Mouse (Mus musculus): ENCODE data around the gene Pum2.
"Not testable (repeated sequence)": the region's sequence is repeated elsewhere in the genome, so short reads cannot be mapped to it uniquely, and the experiment has no call there.

The Pum2 gene

DNA sequence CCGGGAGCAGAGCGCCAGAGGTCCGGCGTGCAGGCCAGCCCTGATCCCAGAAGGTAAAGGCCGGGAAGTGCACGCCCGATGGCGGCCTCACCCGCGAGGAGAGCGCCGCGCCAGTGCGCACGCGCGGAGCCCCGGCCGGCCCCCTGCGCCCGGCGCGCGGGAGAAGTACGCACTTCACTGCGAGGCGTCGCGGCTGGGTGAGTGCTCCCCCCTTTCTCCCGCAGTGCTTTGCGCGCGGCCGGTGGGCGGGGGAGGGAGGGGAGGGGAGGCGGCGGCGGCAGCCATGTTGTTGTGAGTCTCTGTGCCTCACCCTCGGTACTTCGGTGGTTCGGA is at the start of gene Pum2:
Gene Pum2 (plus strand): TSS at position 161 of the 333 bp plus-strand sequence.
- peak; percentile 91 for DNase-seq (ENCODE audit: low read depth, low spot score)

DNA sequence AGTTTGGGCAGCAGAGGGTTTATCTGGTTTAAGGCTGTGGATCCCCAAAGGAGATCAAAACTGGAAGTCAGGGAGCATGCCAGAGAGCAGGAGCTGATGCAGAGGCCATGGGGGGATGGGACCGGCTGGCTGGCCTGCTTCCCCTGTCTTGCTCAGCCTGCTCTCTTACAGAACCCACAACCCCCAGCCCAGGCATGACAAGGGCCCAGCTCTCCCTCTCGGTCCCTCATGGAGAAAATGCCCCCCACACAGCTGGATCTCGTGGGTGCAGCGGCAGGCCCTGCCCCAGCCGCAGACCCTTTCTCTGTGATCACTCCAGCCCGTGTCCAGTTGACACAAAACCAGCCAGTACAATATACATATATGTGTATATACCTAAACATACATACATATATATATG is 44.4 kb upstream of the Pum2 start:
- no peak for DNase-seq (ENCODE audit: low read depth, low spot score)

DNA sequence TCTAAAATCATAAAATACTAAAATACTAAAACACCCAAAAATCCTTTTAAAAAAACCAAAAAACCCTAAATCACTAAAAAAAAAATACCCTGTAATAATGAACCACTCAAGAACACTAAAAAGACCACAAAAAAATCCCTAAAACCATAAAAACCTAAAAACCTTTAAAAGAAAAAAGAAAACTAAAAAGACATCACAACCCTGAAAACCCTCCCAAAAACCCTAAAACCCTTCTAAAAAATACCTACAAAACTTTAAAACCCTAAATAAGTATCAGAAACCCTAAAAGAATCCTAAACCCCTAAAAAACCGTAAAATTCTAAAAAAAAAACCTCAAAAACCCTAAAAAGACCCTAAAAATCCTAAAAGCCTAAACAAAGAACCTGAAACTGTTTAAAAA is 42.2 kb upstream of the Pum2 start:
- DNase-seq (ENCODE audit: low read depth, low spot score): no peak

DNA sequence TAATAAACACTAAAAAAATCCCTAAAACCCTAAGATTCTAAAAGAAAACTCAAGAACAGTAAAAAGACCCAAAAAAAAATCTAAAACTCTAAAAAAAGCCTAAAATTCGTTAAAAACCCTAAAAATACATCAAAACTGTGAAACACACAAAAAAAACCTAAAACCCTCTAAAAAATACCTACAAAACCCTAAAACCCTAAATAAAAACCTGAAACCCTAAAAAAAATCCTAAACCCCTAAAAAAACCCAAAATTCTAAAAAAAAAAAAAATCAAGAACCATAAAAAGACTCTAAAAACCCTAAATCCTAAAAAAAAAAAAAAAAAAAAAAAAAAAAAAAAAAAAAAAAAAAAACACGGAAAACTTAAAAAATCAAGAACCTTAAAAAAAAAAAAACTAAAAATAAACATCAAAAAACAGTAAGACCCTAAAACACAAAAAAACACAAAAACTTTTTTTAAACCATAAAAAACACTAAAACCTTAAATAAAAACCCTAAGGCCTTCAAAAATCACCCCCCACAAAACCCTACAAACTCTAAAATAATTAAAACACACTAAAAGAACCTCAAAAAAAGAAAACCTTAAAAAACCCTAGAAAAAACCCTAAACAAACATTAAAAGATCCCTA is 41.1 kb upstream of the Pum2 start:
- DNase-seq (ENCODE audit: low read depth, low spot score): no peak

DNA sequence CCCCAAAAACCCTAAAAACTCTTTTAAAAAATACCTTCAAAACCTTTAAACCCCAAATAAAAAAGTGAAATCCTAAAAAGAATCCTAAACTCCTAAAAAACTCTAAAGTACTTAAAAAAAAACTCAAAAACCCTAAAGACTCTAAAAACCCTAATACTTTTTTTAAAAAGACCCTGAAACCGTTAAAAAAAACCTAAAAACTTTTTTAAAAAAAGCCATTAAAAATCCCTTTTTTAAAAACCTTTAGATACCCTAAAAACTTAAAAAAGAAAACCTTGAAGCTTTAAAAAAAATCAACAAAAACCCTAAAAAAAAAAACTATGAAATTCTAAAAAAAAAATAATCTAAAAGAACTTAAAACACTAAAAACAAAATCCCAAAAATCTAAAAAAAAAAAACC is 39.6 kb upstream of the Pum2 start:
- DNase-seq (ENCODE audit: low read depth, low spot score): no peak

DNA sequence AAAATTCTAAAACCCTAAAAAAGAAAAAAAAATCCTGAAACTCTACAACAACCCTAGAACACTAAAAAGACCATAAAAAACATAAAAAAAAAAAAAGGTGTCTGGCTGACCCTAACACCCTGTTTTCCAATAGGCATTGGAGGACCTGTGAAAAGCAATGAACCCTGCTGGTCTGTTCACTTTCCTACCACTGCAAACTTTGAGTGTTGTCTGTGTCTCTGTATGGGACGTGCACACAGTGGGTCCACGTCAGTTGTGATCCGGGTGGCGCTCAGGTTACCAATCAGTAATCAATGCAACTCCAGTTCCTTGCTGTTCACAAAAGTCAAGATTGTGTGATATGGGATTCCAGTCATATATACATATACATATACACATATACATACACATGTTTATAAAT is 38.4 kb upstream of the Pum2 start:
- peak; percentile 39 for DNase-seq (ENCODE audit: low read depth, low spot score)

DNA sequence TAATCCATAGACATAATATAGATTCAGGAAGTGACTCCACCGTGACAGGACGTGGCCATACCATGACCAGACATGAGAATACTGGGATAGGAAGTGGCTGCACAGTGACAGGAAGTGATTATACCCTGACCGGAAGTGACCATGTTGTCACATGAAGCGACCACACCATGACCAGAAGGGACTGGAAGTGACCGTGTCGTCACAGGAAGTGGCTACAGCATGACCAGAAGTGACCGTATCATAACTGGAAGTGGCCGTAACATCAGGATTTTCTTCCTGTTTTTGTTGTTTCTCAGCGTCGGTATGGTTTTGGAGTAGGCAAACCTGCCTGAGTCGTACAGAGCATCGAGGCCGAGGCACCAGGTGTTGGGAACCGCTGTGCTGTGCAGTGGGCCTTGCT is 37.0 kb upstream of the Pum2 start:
- DNase-seq (ENCODE audit: low read depth, low spot score): no peak

DNA sequence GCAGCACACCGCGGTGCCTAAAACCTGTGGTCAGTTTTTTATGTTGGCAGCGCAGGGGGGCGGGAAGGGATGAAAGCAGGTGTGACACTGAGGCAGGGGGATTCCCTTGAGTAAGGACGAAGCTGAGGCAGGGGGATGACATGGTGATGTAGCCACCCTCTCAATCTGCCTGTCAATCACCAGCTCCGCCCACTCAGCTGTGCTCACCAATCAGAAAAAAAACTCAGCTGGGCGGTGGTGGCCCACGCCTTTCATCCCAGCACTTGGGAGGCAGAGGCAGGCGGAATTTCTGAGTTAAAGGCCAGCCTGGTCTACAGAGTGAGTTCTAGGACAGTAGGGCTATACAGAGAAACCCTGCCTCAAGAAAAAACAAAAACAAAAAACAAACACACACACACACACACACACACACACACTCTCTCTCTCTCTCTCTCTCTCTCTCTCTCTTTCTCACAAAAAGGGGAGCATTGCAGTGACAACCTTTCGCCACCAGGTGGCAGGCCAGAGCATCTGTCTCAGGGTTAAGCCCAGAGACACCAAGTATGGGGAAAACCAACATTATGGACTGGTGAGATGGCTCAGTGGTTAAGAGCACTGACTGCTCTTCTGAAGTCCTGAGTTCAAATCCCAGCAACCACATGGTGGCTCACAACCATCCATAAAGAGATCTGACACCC is 35.4 kb upstream of the Pum2 start:
- DNase-seq (ENCODE audit: low read depth, low spot score): peak; percentile 94

DNA sequence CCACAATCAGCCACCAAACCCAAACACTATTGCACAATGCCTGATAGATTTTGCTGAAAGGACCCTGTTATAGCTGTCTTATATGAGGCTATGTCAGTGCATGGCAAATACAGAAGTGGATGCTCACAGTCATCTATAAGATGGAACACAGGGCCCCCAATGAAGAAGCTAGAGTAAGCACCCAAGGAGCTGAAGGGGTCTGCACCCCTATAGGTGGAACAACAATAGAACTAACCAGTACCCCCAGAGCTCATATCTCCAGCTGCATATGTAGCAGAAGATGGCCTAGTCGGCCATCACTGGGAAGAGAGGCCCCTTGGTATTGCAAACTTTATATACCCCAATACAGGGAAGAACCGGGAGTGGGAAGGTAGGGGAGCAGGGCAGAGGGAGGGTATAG is 33.7 kb upstream of the Pum2 start:
- DNase-seq (ENCODE audit: low read depth, low spot score): not testable (repeated sequence)

DNA sequence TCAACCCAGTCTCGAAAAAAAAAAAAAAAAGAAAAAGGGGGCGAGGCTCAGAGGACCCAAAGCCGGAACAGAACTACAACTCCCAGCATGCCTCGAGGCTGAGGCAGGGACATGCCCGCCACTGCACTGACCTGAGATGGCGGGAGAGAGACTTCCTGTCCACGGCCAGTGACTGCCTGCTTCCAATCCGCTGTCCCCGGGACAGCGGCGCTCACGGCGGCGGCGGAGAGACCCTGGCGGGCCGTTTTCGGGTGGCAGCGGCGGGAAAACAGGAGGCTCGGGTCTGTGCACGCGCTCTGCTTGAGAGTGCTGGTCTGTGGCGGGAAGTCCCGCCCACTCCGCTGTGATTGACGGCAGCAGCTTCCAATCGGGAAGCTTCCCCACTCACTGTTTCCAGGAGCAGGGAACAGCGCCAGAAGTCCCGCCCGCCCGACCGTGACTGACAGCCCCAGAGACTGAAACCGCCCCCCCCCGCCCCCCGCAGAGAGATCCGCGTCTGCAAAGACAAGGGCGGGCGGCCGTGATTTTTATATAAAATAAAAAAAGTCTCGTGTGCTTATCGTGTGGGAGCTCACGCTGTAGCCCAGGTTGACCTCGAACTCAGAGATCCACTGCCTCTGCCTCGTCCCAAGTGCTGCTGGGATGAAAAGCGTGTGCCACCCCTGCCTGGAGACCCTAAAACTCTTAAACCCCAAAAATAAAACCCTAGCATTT is 33.1 kb upstream of the Pum2 start:
- DNase-seq (ENCODE audit: low read depth, low spot score): peak; percentile 91

DNA sequence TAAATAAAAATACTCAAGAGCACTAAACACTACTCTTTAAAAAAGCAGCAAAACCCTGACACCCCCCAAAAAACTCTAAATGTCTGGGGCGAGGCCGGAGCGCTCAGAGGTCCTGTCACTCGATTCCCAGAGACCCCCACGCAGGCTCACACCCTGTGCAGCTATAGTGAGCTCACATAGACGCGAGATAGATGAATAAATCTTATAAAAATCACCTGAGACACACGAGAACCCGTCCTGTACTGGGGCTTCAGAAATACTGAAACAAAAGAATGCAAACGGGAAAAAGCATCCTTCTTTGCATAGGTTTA is 32.6 kb upstream of the Pum2 start:
- DNase-seq (ENCODE audit: low read depth, low spot score): no peak

DNA sequence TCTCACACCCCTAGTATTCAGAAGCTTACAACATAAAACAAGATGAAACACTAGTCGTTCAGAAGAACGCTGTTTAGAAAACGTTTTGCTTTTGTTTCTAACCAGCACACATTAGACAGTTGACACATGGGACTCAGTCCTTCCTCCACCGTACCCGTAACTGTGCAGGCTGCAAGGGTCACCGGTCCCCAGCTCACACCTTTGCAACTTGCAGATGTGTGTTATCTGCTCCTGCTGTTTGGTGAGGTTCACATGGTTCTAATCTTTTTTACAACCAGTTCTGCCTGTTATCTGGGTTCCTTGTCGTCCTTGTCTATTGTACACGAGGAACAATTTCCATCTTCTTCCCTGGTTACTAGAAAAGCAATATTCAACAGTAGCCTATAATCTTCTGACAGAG is 25.7 kb upstream of the Pum2 start:
- DNase-seq (ENCODE audit: low read depth, low spot score): not testable (repeated sequence)

DNA sequence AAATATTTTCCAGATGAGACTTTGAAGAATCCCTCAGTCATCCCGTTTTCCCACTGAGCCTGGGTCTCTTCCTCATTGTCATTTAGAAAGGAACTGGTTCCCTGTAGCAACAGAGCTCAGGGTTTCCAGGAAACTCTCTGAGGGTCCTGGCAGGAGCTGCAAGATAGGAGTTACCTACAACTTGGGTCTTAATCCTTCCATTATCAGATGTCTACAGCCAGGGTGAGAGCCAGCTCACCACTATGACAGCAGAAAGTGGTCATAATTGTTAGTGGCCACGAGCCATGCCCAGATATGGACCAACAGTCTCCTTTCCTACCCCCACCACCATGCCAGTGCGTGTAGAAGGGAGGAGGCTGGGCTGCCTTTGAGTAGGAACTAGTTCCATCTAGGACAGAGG is 23.9 kb upstream of the Pum2 start:
- DNase-seq (ENCODE audit: low read depth, low spot score): not testable (repeated sequence)

DNA sequence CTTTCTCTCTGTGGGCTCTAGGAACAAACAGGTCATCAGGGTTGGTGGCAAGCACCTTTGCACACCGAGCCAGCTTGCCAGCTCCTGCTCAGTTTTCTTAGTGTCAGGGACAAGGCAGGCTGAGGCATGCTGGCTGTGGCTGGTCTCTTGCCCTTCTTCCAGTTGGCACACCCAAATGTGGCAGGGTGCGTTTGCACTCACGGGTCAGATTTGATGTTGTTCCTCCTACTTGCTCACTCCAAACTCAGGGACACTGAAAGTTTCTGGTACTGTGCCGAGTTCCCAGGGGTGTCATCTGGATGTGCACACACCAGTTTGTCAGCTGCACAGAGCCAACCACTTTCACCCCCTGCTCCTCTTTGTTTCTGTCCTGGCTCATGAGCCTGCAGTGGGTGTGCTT is 17.3 kb upstream of the Pum2 start:
- DNase-seq (ENCODE audit: low read depth, low spot score): no peak

DNA sequence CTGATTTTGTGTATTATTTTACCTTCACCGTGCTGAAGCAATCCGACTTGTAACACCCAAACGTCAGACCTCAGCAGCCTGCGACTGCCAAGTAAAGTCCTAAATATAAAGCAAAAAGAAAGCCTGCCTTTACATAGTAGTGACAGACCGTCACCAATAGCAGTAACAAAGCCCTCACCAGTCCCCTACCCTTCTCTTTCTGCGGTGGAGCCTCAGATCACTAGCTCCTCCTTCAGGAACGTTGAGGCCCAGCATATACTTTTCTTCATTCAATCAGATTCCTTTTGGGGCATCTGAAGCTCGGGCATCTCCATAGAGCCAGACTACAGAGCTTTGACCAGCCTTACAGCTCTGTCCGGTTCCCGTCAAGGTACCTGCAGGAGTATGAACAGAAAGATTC is 16.8 kb upstream of the Pum2 start:
- DNase-seq (ENCODE audit: low read depth, low spot score): no peak

DNA sequence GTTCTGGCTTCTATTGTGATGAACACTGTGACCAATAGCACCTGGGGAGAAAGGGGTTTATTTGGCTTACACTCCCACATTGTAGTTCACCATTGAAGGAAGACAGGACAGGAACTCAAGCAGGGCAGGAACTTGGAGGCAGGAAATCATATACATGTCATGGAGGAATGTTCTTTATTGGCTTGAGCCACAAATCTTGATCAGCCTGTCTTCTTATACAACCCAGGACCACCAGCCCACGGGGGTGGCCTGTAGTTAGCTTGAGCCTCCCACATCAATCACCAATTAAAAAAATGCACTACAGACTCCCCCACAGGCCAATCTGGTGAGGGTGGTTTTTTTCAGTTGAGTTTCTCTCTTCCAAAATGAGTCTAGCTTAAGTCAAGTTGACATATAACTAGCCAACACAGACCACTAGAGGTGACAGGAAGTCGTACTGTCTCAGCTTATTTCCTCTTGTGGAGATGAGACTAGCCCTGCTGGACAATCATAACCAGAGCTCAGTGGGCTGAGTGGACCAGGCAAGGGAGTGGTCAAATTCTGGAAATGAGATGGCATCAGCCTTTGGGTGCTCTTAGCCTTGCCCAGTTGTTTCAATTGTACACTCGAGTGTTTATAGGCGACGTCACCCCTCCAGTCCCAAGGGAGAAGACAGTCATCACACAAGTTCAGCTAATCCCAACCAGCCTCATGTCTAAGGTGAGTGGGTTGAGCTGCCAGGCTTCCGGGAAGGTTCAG is 16.1 kb upstream of the Pum2 start:
- DNase-seq (ENCODE audit: low read depth, low spot score): no peak

DNA sequence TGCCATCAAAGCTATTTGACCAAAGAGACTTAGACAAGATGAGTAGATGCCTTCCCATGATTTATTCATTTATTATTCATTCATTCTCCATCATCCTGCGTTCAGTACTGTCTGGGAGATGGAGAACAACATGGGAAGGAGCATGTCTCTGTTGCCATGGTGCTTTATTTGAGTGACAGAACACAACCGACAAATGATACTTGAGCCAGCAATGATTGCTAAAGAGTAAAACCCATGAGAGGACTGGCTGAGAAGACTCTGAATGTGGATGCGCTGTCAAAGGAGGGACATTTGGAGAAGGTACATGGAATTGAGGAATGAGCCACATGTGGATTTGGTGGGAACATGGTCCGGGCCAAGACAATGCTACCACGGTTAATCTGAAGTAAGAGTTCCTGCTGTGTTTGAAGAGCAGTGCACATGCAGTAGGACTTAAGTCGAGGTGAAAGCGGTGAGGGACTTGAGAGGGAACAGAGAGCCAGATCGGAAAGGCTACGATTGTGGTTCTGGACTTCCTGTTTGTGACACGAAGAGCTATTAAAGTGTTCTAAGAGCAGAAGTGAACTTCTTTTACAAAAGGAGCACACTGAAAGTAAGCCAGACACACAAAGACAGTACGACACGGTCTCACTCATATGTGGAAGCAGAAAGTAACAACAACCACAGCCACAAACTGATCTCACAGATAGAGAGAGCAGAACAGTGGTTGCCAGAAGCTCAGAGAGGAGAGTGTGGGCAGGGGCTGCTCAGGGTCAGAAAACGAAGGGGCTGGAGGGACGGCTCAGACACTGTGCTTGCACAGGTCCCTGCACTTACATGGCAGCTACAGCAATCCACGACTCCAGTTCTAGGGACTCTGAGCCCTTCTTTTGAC is 14.3 kb upstream of the Pum2 start:
- no peak for DNase-seq (ENCODE audit: low read depth, low spot score)

DNA sequence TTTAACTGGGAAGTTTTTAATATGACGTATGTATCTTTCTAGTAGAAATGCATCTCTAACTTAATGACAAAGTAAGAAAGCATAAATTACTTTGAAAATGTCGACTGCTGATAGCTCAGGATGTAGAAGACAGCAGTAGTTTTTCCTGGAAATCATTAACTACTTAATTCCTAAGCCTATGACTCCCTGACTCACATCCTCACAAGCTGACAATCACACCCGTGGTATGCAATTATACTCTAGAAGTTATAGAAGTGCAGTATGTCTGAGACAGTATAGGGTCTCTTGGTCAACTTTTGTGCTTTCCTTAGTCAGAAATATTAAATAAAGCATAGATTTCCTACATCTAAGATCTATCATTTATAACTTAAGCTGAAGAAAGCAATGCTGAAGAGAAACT is 12.2 kb upstream of the Pum2 start:
- DNase-seq (ENCODE audit: low read depth, low spot score): no peak

DNA sequence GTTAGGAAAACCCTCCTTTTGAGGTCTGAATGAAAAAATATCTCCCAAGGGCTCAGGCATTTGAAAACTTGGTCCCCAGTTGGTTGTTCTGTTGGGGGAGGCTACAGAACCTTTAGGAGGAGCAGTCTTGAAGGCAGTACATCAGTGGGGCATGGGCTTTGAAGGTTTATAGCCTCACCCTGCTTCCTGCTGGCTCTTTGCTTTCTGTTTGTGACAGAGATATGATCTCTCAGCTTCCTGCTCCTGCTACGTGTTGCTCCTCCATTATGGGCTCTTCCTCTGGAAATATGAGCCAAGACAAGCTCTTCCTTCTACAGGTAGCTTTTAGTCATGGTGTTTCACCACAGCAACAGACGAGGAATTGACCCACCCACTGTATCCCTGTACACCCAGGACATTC is 11.8 kb upstream of the Pum2 start:
- no peak for DNase-seq (ENCODE audit: low read depth, low spot score)

DNA sequence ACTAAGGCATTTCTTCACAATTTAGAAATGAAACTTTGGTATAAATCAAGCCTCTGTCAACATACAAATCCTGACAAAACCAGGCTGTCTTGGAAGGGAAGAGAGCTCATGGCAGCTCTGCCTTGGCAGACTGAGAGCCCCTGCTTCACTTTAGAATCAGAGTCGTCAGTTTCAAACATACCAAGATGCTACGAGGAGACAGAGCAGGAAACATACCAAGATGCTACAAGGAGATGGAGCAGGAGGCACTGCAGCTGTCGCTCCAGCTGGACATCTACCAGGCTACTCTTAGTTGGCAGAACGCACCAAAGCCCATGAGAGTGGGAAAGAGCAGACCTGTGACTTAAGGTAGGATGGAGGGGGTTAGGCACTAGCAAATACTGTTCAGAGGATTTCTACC is 11.2 kb upstream of the Pum2 start:
- no peak for DNase-seq (ENCODE audit: low read depth, low spot score)

DNA sequence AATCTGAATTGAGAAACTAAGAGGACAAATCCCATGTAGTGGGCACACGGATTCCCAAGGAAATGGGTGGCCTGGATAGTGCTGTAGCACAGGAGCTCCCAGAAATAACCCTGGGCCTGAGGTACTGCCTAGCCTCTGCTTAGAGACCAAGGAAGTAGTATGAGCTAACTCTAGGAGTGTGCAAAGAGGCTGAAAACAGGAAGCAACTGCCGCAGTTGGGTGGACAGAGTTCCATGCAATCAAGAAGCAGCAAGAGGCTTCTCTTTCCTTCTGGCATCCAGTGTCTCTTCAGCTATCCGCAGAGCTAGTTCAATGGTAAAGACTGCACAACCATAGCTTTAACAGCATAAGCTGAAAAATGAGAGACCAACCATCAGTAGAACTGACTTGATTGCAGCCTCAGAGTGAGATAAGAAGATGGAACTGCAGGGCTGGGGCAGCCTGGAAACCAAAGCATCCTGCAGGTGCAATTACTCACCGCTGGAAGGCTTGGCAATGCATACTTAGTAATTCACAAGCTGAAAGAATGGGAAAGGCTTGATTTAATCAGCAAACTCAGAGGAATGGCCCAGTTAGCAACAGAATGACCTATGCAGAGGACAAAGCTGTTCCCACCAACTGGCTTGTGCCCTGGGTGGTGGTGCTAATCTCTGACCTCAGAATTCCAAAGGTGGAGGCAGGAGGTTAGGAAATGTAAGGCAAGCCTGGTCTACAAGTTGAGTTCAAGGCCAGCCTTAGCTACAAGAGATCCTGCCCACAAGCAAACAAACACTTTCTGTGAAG is 6.3 kb upstream of the Pum2 start:
- DNase-seq (ENCODE audit: low read depth, low spot score): peak; percentile 27

Data from ES-CJ7 (cell line).